22 mouse cellular contexts compared by ENCODE assay signal in the genomic region with DNA sequence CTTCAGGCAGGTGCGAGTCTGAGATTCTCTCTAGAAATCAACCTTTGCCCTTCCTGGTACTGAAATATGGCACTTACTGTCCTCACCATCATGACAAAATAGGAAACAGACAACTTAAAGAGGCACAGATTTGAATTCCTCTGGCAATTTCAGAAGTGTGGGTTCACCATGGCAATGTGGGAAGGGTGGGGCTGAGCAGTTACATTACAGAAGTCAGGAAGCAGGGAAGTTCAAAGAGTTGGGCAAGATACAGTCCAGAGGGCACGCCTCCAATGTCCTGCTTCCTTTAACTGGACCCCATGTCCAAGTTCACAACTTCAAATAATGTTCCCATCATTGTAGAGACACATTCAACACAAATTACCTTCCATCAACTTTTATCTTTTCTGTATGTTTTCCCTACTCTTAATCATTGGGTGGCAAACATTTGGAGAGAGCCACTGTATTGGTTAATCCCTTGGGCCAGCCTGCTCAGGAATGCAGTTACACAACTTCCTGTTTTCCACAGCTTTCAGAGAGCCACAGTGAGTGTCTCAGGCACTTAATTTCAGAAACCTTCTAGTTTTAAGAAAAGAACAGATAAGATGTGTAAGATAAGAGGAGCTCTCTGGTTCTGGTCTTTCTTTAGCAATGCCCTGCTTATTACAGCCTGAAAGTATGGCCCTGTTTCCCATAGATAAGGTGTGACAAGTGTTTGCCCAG. TPM values are rescaled to one million over a fixed set of nuclear protein-coding genes. Genes with fewer than 3 reads are reported as not detected.
DNase-seq lines count a peak whose midpoint lies in the region; ATAC-seq and TF ChIP-seq lines count a peak whose summit lies in the region.
"Had no signal": no experiment of that assay in that cellular context is flagged by ENCODE, and none has a peak within 500 bp of the region (broad histone marks: within the 10 kb centered on the region; RNA-seq: fewer than 3 reads in every experiment).

No protein-coding gene starts in this region.

- intact Hi-C loops in heart, postnatal 14 days (cut with DNase I), result no loop called here

- H3K4me3 ChIP-seq in kidney, adult 2 months (ENCODE audit: insufficient read depth, low read depth, low read length), result no peak overlapping the region
- H3K4me3 ChIP-seq in kidney, embryonic 15.5 days (replicated peaks), result no peak overlapping the region
- H3K4me3 ChIP-seq in forebrain, embryonic 15.5 days, result no peak overlapping the region
- H3K4me3 ChIP-seq: embryonic facial prominence, embryonic 12.5 days; heart, embryonic 10.5 days; lung, embryonic 15.5 days; midbrain, embryonic 12.5 days had no signal

- H3K9ac ChIP-seq in kidney, embryonic 15.5 days, result no peak overlapping the region
- no peak overlapping the region for H3K9ac ChIP-seq in forebrain, embryonic 15.5 days (replicated peaks)
- H3K9ac ChIP-seq: embryonic facial prominence, embryonic 12.5 days; forebrain, postnatal 0 days; lung, embryonic 15.5 days; midbrain, embryonic 12.5 days had no signal

- H3K27me3 ChIP-seq in kidney, adult 2 months (replicated peaks; ENCODE audit: control insufficient read depth, insufficient read depth, low read length), result no peaks in the 10 kb centered on the region
- H3K27me3 ChIP-seq in kidney, embryonic 15.5 days, result no peaks in the 10 kb centered on the region
- no peaks in the 10 kb centered on the region for H3K27me3 ChIP-seq in forebrain, embryonic 15.5 days
- H3K27me3 ChIP-seq: embryonic facial prominence, embryonic 12.5 days; lung, embryonic 15.5 days; midbrain, embryonic 12.5 days had no signal

- no peaks in the 10 kb centered on the region for H3K36me3 ChIP-seq in kidney, adult 2 months (ENCODE audit: control insufficient read depth, insufficient read depth, low read length)
- H3K36me3 ChIP-seq in kidney, embryonic 15.5 days, result no peaks in the 10 kb centered on the region
- no peaks in the 10 kb centered on the region for H3K36me3 ChIP-seq in forebrain, embryonic 15.5 days
- H3K36me3 ChIP-seq: embryonic facial prominence, embryonic 12.5 days; G1E; heart, embryonic 10.5 days; lung, embryonic 15.5 days; midbrain, embryonic 12.5 days had no signal

- no peaks in the 10 kb centered on the region for H3K9me3 ChIP-seq in kidney, embryonic 15.5 days (replicated peaks)
- H3K9me3 ChIP-seq in forebrain, embryonic 15.5 days, result no peaks in the 10 kb centered on the region
- H3K9me3 ChIP-seq: embryonic facial prominence, embryonic 12.5 days; G1E; heart, embryonic 10.5 days; lung, embryonic 15.5 days; midbrain, embryonic 12.5 days had no signal

- peak; percentile 19 for DNase-seq in kidney, adult 2 months
- DNase-seq in 416B (ENCODE audit: low read depth), result peak; percentile 35
- DNase-seq in heart, postnatal 14 days, result no peak
- DNase-seq: adrenal gland, adult 2 months; cerebellum, adult 18-20 months; forebrain, postnatal 0 days; kidney, adult 8-10 months; kidney, postnatal 36 days; liver; thymus, postnatal 4 days had no signal

- no peak overlapping the region for H3K4me2 ChIP-seq in kidney, embryonic 15.5 days
- no peak overlapping the region for H3K4me2 ChIP-seq in forebrain, embryonic 15.5 days (replicated peaks)
- H3K4me2 ChIP-seq: embryonic facial prominence, embryonic 12.5 days; lung, embryonic 15.5 days; midbrain, embryonic 12.5 days had no signal

- H3K4me1 ChIP-seq in kidney, adult 2 months (ENCODE audit: control insufficient read depth, insufficient read depth, low read length), result 0 out of 2 replicates have a peak, but pooled peaks cover 6% of the 10 kb centered on the region
- H3K4me1 ChIP-seq in kidney, embryonic 15.5 days, result no peaks in the 10 kb centered on the region
- no peaks in the 10 kb centered on the region for H3K4me1 ChIP-seq in forebrain, embryonic 15.5 days
- H3K4me1 ChIP-seq: embryonic facial prominence, embryonic 12.5 days; midbrain, embryonic 12.5 days had no signal

- H3K27ac ChIP-seq in kidney, adult 2 months (ENCODE audit: insufficient read depth, low read depth, low read length), result peak overlapping the region; percentile 64; the same call in 1 of the 2 replicates
- no peak overlapping the region for H3K27ac ChIP-seq in kidney, embryonic 15.5 days
- no peak overlapping the region for H3K27ac ChIP-seq in forebrain, embryonic 15.5 days (replicated peaks)
- H3K27ac ChIP-seq: embryonic facial prominence, embryonic 12.5 days; heart, embryonic 10.5 days; hindbrain, postnatal 0 days; lung, embryonic 15.5 days; midbrain, embryonic 12.5 days had no signal

- WGBS in kidney, adult 2 months, result 70% methylated on average over 2 of the region's 2 CpGs
- WGBS in kidney, embryonic 15.5 days, result 84% methylated on average over 2 of the region's 2 CpGs
- 80% methylated on average over 2 of the region's 2 CpGs for WGBS in forebrain, embryonic 15.5 days

- TF ChIP-seq CTCF in kidney, adult 2 months (conservative IDR thresholded peaks at IDR 0.05; ENCODE audit: insufficient read depth, insufficient read length, low read depth, low read length), result no peak

- no peak for ATAC-seq in kidney, embryonic 15.5 days (replicated peaks; ENCODE audit: low FRiP score)
- peak; percentile 63 for ATAC-seq in common myeloid progenitor, adult 5-6 weeks (replicated peaks; ENCODE audit: low read depth, poor library complexity, severe bottlenecking)
- peak; percentile 95 for ATAC-seq in megakaryocyte progenitor cell, adult 5-6 weeks (replicated peaks; ENCODE audit: poor library complexity)
- no peak for ATAC-seq in forebrain, embryonic 15.5 days (replicated peaks)
- ATAC-seq: CD4-positive, CD25-positive, alpha-beta regulatory T cell, adult 4 months; forebrain, postnatal 0 days; hindbrain, postnatal 0 days had no signal

- no peak for TF ChIP-seq POLR2A in kidney, adult 2 months (IDR thresholded peaks at IDR 0.05; ENCODE audit: low read depth, low read length)

RNA-seq across cellular contexts. Expression of a gene that starts 7.0 kb away (rescaled TPM):
- polyA plus RNA-seq in kidney, adult 2 months (2012; rRNA removed), result 88.2 and 172 TPM in 2 replicates
- polyA plus RNA-seq in kidney, embryonic 15.5 days (2015; fragmentation: Nextera tagmentation; extraction: Ambion mirVana), result 212 and 464 TPM in 2 replicates
- not detected in 2 replicates for total RNA-seq in common myeloid progenitor, adult 5-6 weeks (2017)
- total RNA-seq in megakaryocyte progenitor cell, adult 5-6 weeks (2015), result 0.10 and 0.12 TPM in 2 replicates
- 0.17 TPM in 1 of 2 replicates, not detected in the other for total RNA-seq in megakaryocyte progenitor cell, adult 5-6 weeks (2017)
- 6.3 and 7.1 TPM in 2 replicates for polyA plus RNA-seq in forebrain, embryonic 15.5 days (2015; fragmentation: Nextera tagmentation; extraction: Ambion mirVana)
- 100 to 1,000 TPM; 391 to 443 TPM for total RNA-seq in heart, postnatal 14 days (2021)
- total RNA-seq: G1E had no signal
- polyA plus RNA-seq: G1E had no signal

RNA-seq across cellular contexts. Expression of a gene that starts 28.0 kb away (rescaled TPM):
- 3.7 and 4.6 TPM in 2 replicates for polyA plus RNA-seq in kidney, adult 2 months (2012; rRNA removed)
- polyA plus RNA-seq in kidney, embryonic 15.5 days (2015; fragmentation: Nextera tagmentation; extraction: Ambion mirVana), result 2.5 and 3.3 TPM in 2 replicates
- 0.44 and 0.73 TPM in 2 replicates for total RNA-seq in common myeloid progenitor, adult 5-6 weeks (2017)
- total RNA-seq in megakaryocyte progenitor cell, adult 5-6 weeks (2015), result 1.6 and 4.6 TPM in 2 replicates
- total RNA-seq in megakaryocyte progenitor cell, adult 5-6 weeks (2017), result 1.3 and 2.3 TPM in 2 replicates
- 0.17 and 0.42 TPM in 2 replicates for polyA plus RNA-seq in forebrain, embryonic 15.5 days (2015; fragmentation: Nextera tagmentation; extraction: Ambion mirVana)
- 10 to 100 TPM; 14.5 to 16.7 TPM for total RNA-seq in heart, postnatal 14 days (2021)
- total RNA-seq: G1E had no signal
- polyA plus RNA-seq: G1E; testis, adult 2 months had no signal

Comparison
In these comparisons a context has a peak if more than half of its experiments do, and no peak if none do; other contexts are left out.
1. DNase-seq: peak in kidney, adult 2 months (single experiment) and 416B (single experiment); none in heart, postnatal 14 days (0 of 2).
2. ATAC-seq: peak in common myeloid progenitor, adult 5-6 weeks (single experiment) and megakaryocyte progenitor cell, adult 5-6 weeks (single experiment); none in kidney, embryonic 15.5 days (single experiment) and forebrain, embryonic 15.5 days (single experiment).
3. RNA of a gene that starts 7.0 kb away (total RNA-seq): 391 to 443 TPM in heart, postnatal 14 days; 0.10 to 0.17 TPM in megakaryocyte progenitor cell, adult 5-6 weeks and not detected in common myeloid progenitor, adult 5-6 weeks; every median in the first group is over 100 times any median in the second.